Mouse (Mus musculus): Measurements from ENCODE around the gene Tbc1d8. TPM values are rescaled to one million over a fixed set of nuclear protein-coding genes. Genes with fewer than 3 reads are reported as not detected.

The Tbc1d8 gene
- polyA plus RNA-seq, 1 experiment from 2014 or later, result 7.2 TPM

DNA sequence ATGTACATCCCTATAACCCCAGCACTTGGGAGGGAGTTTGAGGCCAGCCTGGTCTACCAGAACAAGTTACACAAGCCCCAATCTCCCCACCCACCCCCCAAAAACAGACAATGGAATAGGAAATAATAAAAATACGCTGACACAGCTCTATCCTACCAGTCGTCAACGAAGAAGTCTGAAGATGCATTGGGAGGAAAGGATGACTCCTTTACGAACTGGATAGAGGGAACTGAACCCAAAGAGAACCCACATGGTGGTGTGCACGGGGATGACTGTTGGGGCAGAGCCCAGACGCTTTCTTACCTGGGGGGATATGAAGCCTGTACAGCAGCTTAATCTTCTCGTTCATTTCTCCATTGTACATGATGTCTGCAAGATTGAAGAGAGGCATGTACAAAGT is 102.4 kb downstream of the Tbc1d8 start:
- H3K9me3 ChIP-seq (replicated peaks; ENCODE audit: control insufficient read depth, low read length), result no peaks in the 10 kb centered on the region
- no peaks in the 10 kb centered on the region for H3K27me3 ChIP-seq (ENCODE audit: control insufficient read depth, insufficient read depth, low read depth, low read length)
- peaks cover 24% of the 10 kb centered on the region for H3K36me3 ChIP-seq (ENCODE audit: control insufficient read depth, insufficient read depth)
- no peak overlapping the region for H3K27ac ChIP-seq (ENCODE audit: low read length)
- no peak overlapping the region for H3K4me3 ChIP-seq (ENCODE audit: low read depth, low read length)
- H3K4me2 ChIP-seq (ENCODE audit: low read depth, low read length), result no peak overlapping the region
- WGBS (ENCODE audit: insufficient replicate concordance), result 71% methylated on average over 7 of the region's 7 CpGs
- no peak overlapping the region for H3K9ac ChIP-seq (ENCODE audit: low read depth, low read length)
- H3K4me1 ChIP-seq (ENCODE audit: control insufficient read depth, low read depth, low read length), result no peaks in the 10 kb centered on the region; the same call in 1 of the 2 replicates
- ATAC-seq (ENCODE audit: low read depth), result no peak

DNA sequence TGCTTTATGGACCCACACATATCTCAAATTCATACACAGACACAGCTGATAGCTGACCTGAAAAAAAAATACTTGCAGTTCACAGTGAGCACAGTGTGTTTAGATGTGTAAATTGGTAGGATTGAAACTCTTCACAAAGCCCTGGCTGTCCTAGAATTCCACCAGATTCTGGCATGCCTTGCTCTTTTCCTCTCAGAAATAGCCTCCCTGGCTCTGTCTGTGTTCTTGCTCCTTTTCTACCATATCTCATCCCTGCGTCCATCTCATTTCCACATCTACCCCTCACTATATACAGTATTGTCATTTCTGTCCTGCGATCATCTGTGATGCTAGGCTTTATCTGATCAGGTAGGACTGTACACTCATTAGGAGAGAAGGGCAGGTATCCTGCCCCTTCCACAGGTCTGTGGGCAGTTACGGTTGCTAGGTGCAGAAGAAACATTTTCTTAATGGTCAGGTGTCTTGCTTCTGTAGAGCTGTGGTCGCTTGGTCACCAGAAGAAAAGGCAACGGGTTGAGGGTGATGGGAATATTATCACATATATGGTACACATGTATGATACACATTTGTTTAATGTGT is 104.2 kb downstream of the Tbc1d8 start:
- no peak overlapping the region for H3K9ac ChIP-seq (ENCODE audit: low read depth, low read length)
- H3K9me3 ChIP-seq (replicated peaks; ENCODE audit: control insufficient read depth, low read length), result no peaks in the 10 kb centered on the region
- 0 out of 2 replicates have a peak overlapping the region, but pooled peaks have one; percentile 26 for H3K27ac ChIP-seq (ENCODE audit: low read length)
- H3K4me1 ChIP-seq (ENCODE audit: control insufficient read depth, low read depth, low read length), result peaks cover 13% of the 10 kb centered on the region
- 70% methylated on average over 5 of the region's 5 CpGs for WGBS (ENCODE audit: insufficient replicate concordance)
- H3K36me3 ChIP-seq (ENCODE audit: control insufficient read depth, insufficient read depth), result peaks cover 42% of the 10 kb centered on the region
- H3K4me2 ChIP-seq (ENCODE audit: low read depth, low read length), result no peak overlapping the region
- no peaks in the 10 kb centered on the region for H3K27me3 ChIP-seq (ENCODE audit: control insufficient read depth, insufficient read depth, low read depth, low read length)
- no peak overlapping the region for H3K4me3 ChIP-seq (ENCODE audit: low read depth, low read length)
- ATAC-seq (ENCODE audit: low read depth), result no peak

DNA sequence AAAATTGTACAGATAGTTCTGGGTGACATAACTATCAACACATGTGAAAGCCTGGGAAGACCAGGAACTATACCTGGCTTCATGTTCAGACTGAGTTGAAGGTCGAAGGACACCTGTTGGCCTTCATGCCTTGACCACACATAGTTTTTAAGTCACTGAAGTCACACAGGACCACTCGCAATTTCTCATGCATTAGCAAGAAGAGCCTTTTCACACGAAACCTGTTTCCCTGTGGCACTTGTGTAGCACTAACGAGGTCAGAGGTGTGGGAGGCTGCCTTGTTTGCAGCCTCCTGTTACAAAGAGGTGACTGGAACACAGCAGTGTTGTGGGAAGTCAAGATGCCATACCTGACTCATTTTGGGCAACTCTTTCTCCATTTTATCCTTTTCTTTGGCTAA is 105.2 kb downstream of the Tbc1d8 start:
- H3K9ac ChIP-seq (ENCODE audit: low read depth, low read length), result no peak overlapping the region
- no peak for ATAC-seq (ENCODE audit: low read depth)
- no peak overlapping the region for H3K27ac ChIP-seq (ENCODE audit: low read length)
- H3K36me3 ChIP-seq (ENCODE audit: control insufficient read depth, insufficient read depth), result peaks cover 42% of the 10 kb centered on the region
- H3K27me3 ChIP-seq (ENCODE audit: control insufficient read depth, insufficient read depth, low read depth, low read length), result no peaks in the 10 kb centered on the region
- H3K4me3 ChIP-seq (ENCODE audit: low read depth, low read length), result no peak overlapping the region
- no peaks in the 10 kb centered on the region for H3K9me3 ChIP-seq (replicated peaks; ENCODE audit: control insufficient read depth, low read length)
- WGBS (ENCODE audit: insufficient replicate concordance), result 60% methylated on average over 4 of the region's 4 CpGs
- H3K4me1 ChIP-seq (ENCODE audit: control insufficient read depth, low read depth, low read length), result peaks cover 18% of the 10 kb centered on the region
- no peak overlapping the region for H3K4me2 ChIP-seq (ENCODE audit: low read depth, low read length)

DNA sequence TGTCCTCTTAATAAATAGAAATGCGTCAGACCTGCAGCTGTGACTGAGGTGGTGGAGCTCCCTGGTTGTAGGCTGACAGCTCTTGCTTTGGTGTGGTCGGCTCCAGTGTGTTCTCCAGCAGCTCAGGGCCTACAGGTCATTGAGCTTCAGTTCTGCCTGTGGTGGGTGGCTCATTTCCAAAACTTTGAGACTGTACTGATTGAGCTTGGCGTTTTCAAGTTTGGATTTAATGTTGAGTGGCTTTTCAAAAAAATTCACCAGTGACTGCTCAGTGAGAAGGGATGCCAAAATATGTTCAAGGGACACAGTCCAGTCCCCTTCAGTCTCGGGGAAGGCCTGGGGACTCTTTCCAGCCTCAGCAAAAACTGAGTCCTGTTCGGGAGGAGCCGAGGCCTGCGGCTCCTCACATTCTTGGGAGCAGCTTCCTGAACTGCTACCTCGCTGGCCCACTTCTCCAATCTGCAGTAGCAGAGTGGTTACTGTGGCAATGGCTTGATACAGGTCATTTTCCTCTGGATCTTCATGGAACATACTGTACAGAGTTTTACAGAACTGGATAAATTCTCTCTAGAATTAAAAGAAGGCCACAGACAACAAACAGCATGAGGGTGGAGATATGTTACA is 106.2 kb downstream of the Tbc1d8 start:
- H3K9ac ChIP-seq (ENCODE audit: low read depth, low read length), result no peak overlapping the region
- no peaks in the 10 kb centered on the region for H3K9me3 ChIP-seq (replicated peaks; ENCODE audit: control insufficient read depth, low read length)
- no peak overlapping the region for H3K27ac ChIP-seq (ENCODE audit: low read length)
- no peak for ATAC-seq (ENCODE audit: low read depth)
- WGBS (ENCODE audit: insufficient replicate concordance), result 68% methylated on average over 8 of the region's 8 CpGs
- no peak overlapping the region for H3K4me3 ChIP-seq (ENCODE audit: low read depth, low read length)
- peaks cover 42% of the 10 kb centered on the region for H3K36me3 ChIP-seq (ENCODE audit: control insufficient read depth, insufficient read depth)
- H3K4me1 ChIP-seq (ENCODE audit: control insufficient read depth, low read depth, low read length), result peaks cover 20% of the 10 kb centered on the region
- no peaks in the 10 kb centered on the region for H3K27me3 ChIP-seq (ENCODE audit: control insufficient read depth, insufficient read depth, low read depth, low read length)
- no peak overlapping the region for H3K4me2 ChIP-seq (ENCODE audit: low read depth, low read length)

DNA sequence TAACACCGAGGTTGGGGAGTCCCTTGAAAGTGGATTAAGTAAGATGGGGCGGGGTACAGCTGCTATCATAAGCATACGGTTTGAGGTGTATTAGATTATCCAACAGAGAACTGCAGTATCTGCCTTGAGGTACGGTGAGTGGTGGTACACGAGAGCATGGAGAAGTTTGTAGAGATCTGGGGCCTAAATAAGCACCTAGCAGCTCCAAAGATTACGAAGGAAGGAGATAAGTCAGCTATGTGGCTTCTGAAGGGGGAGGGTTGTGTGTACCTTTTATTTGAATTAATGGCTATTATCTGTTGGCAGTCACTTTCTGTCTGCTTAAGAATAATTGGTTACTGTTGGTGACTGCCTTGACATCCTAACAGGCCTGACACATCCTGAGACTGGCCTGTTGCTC is 108.1 kb downstream of the Tbc1d8 start:
- WGBS (ENCODE audit: insufficient replicate concordance), result 36% methylated on average over 6 of the region's 6 CpGs
- H3K27me3 ChIP-seq (ENCODE audit: control insufficient read depth, insufficient read depth, low read depth, low read length), result no peaks in the 10 kb centered on the region
- H3K9ac ChIP-seq (ENCODE audit: low read depth, low read length), result no peak overlapping the region
- no peak overlapping the region for H3K4me3 ChIP-seq (ENCODE audit: low read depth, low read length)
- H3K4me1 ChIP-seq (ENCODE audit: control insufficient read depth, low read depth, low read length), result peaks cover 24% of the 10 kb centered on the region
- no peaks in the 10 kb centered on the region for H3K9me3 ChIP-seq (replicated peaks; ENCODE audit: control insufficient read depth, low read length)
- ATAC-seq (ENCODE audit: low read depth), result no peak
- H3K36me3 ChIP-seq (ENCODE audit: control insufficient read depth, insufficient read depth), result peaks cover 40% of the 10 kb centered on the region
- peak overlapping the region; percentile 75; the same call in 1 of the 2 replicates for H3K4me2 ChIP-seq (ENCODE audit: low read depth, low read length)
- H3K27ac ChIP-seq (ENCODE audit: low read length), result peak overlapping the region; percentile 14; the same call in 1 of the 2 replicates

DNA sequence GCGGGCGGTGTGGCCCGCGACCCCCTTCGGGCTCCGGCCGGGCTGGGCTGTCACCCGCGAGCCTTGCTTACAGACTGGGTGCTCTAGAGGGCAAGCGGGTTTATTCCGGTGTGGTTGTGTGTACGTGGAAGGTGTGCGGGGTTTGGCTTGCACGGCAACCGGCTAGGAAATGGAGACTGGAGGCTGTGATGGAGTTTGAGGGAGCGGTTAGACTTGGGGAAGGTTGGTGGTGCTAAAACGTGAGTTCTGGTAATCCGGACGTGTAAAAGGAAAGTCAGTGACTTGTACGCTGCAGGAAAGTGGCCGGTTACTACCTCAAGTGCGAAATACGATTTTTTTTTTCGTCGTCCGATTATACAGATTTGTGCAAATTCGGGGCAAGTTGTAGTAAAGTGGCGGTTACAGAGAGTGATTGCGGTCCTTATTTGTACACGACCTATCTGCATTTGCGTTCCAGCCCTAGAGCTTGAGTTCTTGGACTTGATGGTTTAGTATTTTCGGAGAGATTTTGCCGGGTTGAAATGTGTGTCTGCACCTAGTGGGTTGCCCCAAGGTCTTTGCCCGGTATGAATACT is 110.2 kb downstream of the Tbc1d8 start:
- Histone ChIP-seq H3K27ac (ENCODE audit: low read length) (peak overlapping the region; percentile 80), H3K9ac (ENCODE audit: low read depth, low read length) (peak overlapping the region; percentile 93), H3K4me3 (ENCODE audit: low read depth, low read length) (peak overlapping the region; percentile 87), H3K27me3 (ENCODE audit: control insufficient read depth, insufficient read depth, low read depth, low read length) (no peaks in the 10 kb centered on the region), H3K4me1 (ENCODE audit: control insufficient read depth, low read depth, low read length) (peaks cover 24% of the 10 kb centered on the region), H3K4me2 (ENCODE audit: low read depth, low read length) (peak overlapping the region; percentile 75), H3K36me3 (ENCODE audit: control insufficient read depth, insufficient read depth) (peaks cover 37% of the 10 kb centered on the region), H3K9me3 (replicated peaks; ENCODE audit: control insufficient read depth, low read length) (no peaks in the 10 kb centered on the region)
- peak; percentile 8; the same call in 1 of the 2 replicates for ATAC-seq (ENCODE audit: low read depth)
- WGBS (ENCODE audit: insufficient replicate concordance), result under 1% methylated on average over 34 of the region's 34 CpGs

DNA sequence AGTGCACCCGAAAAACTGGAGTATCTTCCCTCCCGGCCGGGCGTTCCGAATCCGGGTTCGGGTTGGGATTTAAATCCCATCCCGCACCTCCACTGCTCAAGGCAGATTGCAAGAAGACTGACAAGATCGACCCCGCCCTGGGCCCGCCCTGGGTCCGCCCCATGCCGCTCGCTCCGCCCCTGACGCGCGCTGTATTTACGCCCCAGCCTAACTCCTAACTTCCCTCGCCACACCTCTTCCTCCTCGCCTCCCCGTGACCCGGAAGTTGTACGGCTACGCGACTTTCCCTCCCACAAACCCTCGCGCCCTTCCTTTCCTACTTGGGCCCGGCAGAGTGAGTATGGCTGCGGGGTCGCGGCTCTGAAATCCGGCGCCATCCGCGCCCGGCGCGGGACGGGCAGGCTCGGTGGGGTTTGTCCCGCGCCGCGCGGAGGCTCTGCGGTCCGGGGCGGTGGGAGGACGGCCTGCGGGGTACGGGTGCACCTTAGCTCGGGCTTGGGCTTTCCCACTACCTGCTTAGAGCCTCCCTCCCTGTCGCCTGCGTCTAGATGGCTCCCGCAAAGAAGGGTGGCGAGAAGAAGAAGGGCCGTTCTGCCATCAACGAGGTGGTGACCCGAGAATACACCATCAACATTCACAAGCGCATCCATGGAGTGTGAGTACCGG is 110.8 kb downstream of the Tbc1d8 start, which contains the start of gene Rpl31:
TSS of gene Rpl31 (plus strand) at position 242 of the 666 bp plus-strand sequence.
- peak; percentile 100 for ATAC-seq (ENCODE audit: low read depth)
- H3K9me3 ChIP-seq (replicated peaks; ENCODE audit: control insufficient read depth, low read length), result no peaks in the 10 kb centered on the region
- H3K27ac ChIP-seq (ENCODE audit: low read length), result peak within 1 kb of the TSS; percentile 80
- H3K27me3 ChIP-seq (ENCODE audit: control insufficient read depth, insufficient read depth, low read depth, low read length), result no peaks in the 10 kb centered on the region
- peaks cover 34% of the 10 kb centered on the region for H3K36me3 ChIP-seq (ENCODE audit: control insufficient read depth, insufficient read depth)
- under 1% methylated on average over 61 of the region's 62 CpGs for WGBS (ENCODE audit: insufficient replicate concordance)
- H3K9ac ChIP-seq (ENCODE audit: low read depth, low read length), result peak within 1 kb of the TSS; percentile 93
- peaks cover 24% of the 10 kb centered on the region for H3K4me1 ChIP-seq (ENCODE audit: control insufficient read depth, low read depth, low read length)
- peak within 1 kb of the TSS; percentile 87 for H3K4me3 ChIP-seq (ENCODE audit: low read depth, low read length)
- peak within 1 kb of the TSS; percentile 75 for H3K4me2 ChIP-seq (ENCODE audit: low read depth, low read length)

DNA sequence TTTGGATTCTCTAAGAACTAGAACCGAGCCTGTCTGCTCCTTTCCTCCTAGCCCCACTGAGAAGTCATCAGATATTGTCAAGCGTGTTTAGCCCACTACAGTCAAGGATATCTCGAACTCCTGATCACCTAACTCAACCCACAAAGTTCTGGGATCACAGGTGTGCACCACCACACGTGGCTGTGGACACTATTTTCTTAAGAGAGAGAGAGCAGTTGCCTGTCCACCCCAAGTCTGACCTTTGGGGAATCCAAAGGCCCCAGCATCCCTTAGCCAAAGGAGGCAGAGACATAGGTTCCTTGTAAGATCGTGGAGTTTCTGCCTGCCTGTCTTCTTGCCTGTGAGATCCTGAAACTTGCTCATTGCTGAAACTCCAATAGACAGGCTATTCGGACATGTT is 111.5 kb downstream of the Tbc1d8 start:
- Histone ChIP-seq H3K9me3 (replicated peaks; ENCODE audit: control insufficient read depth, low read length) (no peaks in the 10 kb centered on the region), H3K4me1 (ENCODE audit: control insufficient read depth, low read depth, low read length) (peaks cover 25% of the 10 kb centered on the region), H3K4me3 (ENCODE audit: low read depth, low read length) (peak overlapping the region; percentile 87), H3K9ac (ENCODE audit: low read depth, low read length) (no peak overlapping the region; the same call in 1 of the 2 replicates), H3K4me2 (ENCODE audit: low read depth, low read length) (peak overlapping the region; percentile 75), H3K27ac (ENCODE audit: low read length) (no peak overlapping the region; the same call in 1 of the 2 replicates), H3K27me3 (ENCODE audit: control insufficient read depth, insufficient read depth, low read depth, low read length) (no peaks in the 10 kb centered on the region), H3K36me3 (ENCODE audit: control insufficient read depth, insufficient read depth) (peaks cover 27% of the 10 kb centered on the region)
- 22% methylated on average over 6 of the region's 6 CpGs for WGBS (ENCODE audit: insufficient replicate concordance)
- no peak for ATAC-seq (ENCODE audit: low read depth)
